Mouse (Mus musculus) thymus, adult 2 months (tissue): ENCODE data around the gene Elovl6. TPM values are rescaled to one million over a fixed set of nuclear protein-coding genes. Genes with fewer than 3 reads are reported as not detected.

Source experiments
- DNase-seq: peaks from one replicate; pipeline ENCODE4 v3.0.0; 2021
- H3K27ac ChIP-seq: fragments of 200-500 bp; 2 replicates; pipeline ENCODE4 v1.5.1; 2012; ENCODE audit warnings: low read length, control low read depth; ENCODE audit not compliant: control insufficient read depth, insufficient read depth
- H3K27me3 ChIP-seq: fragments of 200-500 bp; 2 replicates; pipeline ENCODE4 v1.6.1; 2012; ENCODE audit warnings: mild to moderate bottlenecking, low read length, moderate library complexity, mixed read lengths; ENCODE audit not compliant: control insufficient read depth, insufficient read depth
- H3K36me3 ChIP-seq: fragments of 200-500 bp; 2 replicates; pipeline ENCODE4 v1.6.1; 2012; ENCODE audit warnings: mild to moderate bottlenecking, low read length, moderate library complexity; ENCODE audit not compliant: control insufficient read depth, insufficient read depth
- H3K4me1 ChIP-seq: fragments of 200-500 bp; replicated peaks from 2 replicates; pipeline ENCODE4 v1.6.1; 2012; ENCODE audit warnings: low read length; ENCODE audit not compliant: control insufficient read depth, insufficient read depth
- H3K4me3 ChIP-seq: fragments of 200-500 bp; 2 replicates; pipeline ENCODE4 v1.5.1; 2012; ENCODE audit warnings: mild to moderate bottlenecking, low read length, control low read depth, moderate library complexity; ENCODE audit not compliant: control insufficient read depth, insufficient read depth
- CTCF ChIP-seq: fragments of 200-500 bp; IDR thresholded peaks from 2 replicates; pipeline ENCODE4 v1.5.1; 2012; ENCODE audit warnings: mild to moderate bottlenecking, control low read depth, low read length, moderate library complexity, borderline replicate concordance; ENCODE audit not compliant: control insufficient read depth, poor library complexity, insufficient read depth; ENCODE audit errors: extremely low read depth
- POLR2A ChIP-seq: fragments of 200-500 bp; IDR thresholded peaks from 2 replicates; pipeline ENCODE4 v1.6.1; 2012; ENCODE audit warnings: mild to moderate bottlenecking, low read length, control low read depth, moderate library complexity; ENCODE audit not compliant: control insufficient read depth, poor library complexity, insufficient read depth; ENCODE audit errors: extremely low read depth
- WGBS: fragments of 180-500 bp; shearing (Covaris S2); methylation state at CpG from one replicate; pipeline ENCODE4 v1.1.7; 2018; 5-methylcytosine and 5-hydroxymethylcytosine counted together
- polyA plus RNA-seq: library from polyadenylated mRNA; depleted of rRNA; stranded (reverse); fragments of >200 nt; gene quantifications from 2 replicates; pipeline ENCODE4 v1.2.3, GENCODE M21; 2012

Gene Elovl6
- polyA plus RNA-seq, 1 experiment: 24.8 TPM

DNA sequence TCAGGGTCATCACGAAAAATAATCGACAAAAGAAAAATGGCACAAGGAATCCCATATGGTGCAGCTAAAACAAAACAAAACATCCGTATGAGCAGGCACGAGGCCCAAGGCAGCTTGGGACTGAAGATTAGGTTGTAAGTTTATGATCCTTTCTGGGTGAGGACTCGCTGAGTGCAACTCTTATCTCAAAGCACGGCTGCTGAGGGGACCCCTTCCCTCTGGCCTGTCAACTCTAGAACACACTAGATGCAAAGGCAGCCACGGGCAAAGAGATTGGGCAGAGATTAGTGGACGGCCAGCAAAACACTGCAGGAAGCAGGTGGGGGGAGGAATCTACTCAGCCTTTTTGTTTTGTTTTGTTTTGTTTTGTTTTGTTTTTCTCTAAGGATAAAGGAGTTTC is 101.4 kb downstream of the Elovl6 start:
- Histone ChIP-seq H3K4me1 (no peaks in the 10 kb centered on the region), H3K27me3 (no peaks in the 10 kb centered on the region), H3K36me3 (no peaks in the 10 kb centered on the region), H3K27ac (no peak overlapping the region), H3K4me3 (no peak overlapping the region)
- TF ChIP-seq CTCF (no peak), POLR2A (no peak)
- WGBS: 90% methylated on average over 8 of the region's 8 CpGs
- no peak for DNase-seq

DNA sequence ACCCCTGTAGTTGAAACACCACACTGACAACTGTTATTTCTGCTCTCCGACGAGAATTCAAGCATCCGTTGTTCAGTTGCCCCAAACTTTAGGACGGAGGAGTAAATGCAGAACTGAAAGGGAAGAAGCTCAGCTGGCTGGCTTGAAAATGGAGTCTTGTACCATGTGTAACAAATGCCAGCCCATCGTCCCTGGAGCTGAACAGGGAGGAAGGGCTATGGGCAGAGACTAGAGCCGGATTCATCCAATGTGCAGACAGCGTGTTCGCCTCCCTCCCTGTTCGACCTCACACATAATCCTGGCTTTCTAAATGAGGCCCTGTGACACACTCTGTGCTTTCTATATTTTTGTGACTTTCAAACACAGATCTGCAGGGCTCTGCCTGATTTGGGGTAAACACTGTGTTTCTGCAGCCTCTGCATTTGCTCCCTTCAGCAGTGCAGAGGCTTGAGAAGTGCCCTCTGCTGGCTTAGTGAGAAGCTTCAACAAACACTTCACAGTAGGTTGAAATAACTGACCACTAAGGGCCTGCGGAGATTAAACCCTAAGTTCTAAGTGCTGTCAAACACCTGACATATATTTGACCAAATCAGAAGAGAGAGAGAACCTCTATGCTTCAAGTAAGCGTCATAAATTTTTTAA is 102.2 kb downstream of the Elovl6 start:
- no peaks in the 10 kb centered on the region for H3K4me1 ChIP-seq
- no peak overlapping the region for H3K4me3 ChIP-seq
- WGBS: 94% methylated on average over 11 of the region's 11 CpGs
- peak; percentile 37 for DNase-seq
- no peaks in the 10 kb centered on the region for H3K27me3 ChIP-seq
- no peak overlapping the region for H3K27ac ChIP-seq
- TF ChIP-seq CTCF (no peak), POLR2A (no peak)
- H3K36me3 ChIP-seq: no peaks in the 10 kb centered on the region

DNA sequence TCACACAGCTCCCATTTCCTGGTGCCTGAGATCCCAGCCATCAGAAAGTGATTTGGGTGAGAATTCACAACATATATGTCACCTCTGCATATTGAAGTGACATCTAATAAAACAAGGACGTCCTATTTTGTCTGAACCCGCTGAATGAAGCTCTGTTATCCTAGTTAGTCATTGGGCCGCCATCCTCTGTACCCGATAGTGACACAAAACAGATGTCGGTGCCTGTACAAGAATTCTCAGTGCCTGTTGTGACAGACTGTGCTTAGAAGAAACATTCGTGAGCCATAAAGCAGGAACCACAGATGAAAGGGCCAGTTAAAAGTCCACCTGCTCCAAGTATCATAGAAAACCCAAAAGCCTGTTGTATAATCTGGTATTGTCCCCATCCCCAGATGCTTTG is 105.3 kb downstream of the Elovl6 start:
- H3K27ac ChIP-seq: no peak overlapping the region
- H3K4me1 ChIP-seq: peaks cover 2% of the 10 kb centered on the region
- no peaks in the 10 kb centered on the region for H3K36me3 ChIP-seq
- 96% methylated on average over 6 of the region's 6 CpGs for WGBS
- H3K4me3 ChIP-seq: no peak overlapping the region
- no peak for DNase-seq
- TF ChIP-seq POLR2A (no peak), CTCF (no peak)
- no peaks in the 10 kb centered on the region for H3K27me3 ChIP-seq

DNA sequence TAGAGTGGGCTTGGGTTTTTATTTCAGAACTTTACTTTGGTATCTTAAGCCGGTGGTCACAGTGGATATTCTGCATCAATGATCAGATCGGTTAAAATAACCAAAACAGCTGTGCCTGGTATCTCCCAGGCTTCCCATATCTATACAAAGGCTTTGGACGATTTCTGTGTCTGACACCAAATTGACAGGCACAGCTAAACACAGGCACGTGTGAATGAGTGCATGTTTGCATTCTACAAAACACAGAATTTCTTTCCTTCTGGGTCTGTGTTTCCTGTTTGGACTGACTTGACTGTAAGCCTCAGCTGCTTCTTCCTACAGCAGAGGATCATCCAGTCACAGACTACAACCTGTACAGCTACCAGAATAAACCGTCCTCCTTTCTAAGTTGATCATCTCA is 107.5 kb downstream of the Elovl6 start:
- Histone ChIP-seq H3K4me3 (no peak overlapping the region), H3K36me3 (no peaks in the 10 kb centered on the region), H3K4me1 (peaks cover 2% of the 10 kb centered on the region), H3K27me3 (no peaks in the 10 kb centered on the region), H3K27ac (no peak overlapping the region)
- WGBS: 76% methylated on average over 5 of the region's 5 CpGs
- DNase-seq: no peak
- no peak for TF ChIP-seq POLR2A
- no peak for TF ChIP-seq CTCF

DNA sequence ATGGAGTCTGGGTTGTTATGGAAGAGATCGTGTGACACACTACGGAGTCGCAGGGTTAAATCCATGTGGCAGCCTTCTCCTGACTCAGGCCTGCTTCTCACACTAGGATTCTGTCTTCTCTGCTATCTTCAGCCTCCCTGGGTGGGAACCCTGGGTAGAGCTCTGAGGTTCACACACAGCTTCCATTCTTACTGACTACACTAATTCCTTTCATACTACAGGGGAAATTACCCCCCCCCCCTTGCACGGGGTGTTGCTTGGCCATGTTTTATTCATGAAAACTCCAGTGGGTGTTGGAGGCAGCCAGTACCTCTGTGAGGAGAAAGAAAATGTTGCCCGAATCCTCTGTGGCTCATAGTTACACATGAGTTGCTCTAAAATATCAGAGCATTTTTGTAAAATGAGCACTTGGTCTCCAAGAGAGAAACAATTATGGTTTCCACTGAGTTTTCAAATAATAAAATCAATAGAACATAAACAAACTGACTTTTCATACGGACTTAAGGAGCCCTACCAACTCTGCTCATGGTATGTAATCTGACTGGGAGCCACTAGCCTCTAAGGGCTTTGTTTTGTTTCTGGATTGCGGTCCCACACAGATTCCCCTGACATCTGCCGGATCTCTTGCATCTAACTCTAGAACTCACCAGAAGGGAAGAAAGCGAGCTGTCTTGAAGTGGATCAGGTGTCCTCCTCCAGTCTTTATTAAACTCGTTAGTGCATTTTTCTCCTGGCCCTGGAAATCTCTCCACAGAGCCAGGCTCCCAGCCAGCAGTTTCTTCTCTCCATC is 108.3 kb downstream of the Elovl6 start:
- Histone ChIP-seq H3K27ac (no peak overlapping the region), H3K36me3 (no peaks in the 10 kb centered on the region), H3K27me3 (no peaks in the 10 kb centered on the region), H3K4me1 (peaks cover 2% of the 10 kb centered on the region), H3K4me3 (no peak overlapping the region)
- 92% methylated on average over 10 of the region's 10 CpGs for WGBS
- TF ChIP-seq POLR2A (no peak), CTCF (no peak)
- no peak for DNase-seq

DNA sequence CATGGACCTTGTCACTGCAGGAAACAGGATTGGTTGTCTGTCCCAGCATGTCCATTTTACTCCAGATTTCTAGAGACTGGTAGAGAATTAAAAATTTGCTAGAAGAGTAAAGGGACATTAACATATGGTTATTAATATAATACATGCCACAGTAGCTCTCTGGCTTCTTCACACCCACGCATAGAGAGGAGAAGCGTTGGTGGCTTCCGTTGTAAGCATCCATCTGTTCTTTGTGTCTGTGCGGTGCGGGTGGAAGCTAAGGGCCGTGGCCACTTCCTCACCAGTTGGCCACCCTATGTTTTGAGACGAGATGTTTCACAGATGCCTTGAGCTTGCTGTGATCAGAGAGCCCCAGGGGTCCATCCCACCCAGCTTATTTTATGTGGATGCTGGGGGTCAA is 109.5 kb downstream of the Elovl6 start:
- no peak for DNase-seq
- Histone ChIP-seq H3K27me3 (no peaks in the 10 kb centered on the region), H3K4me1 (peaks cover 2% of the 10 kb centered on the region), H3K4me3 (no peak overlapping the region), H3K27ac (no peak overlapping the region), H3K36me3 (no peaks in the 10 kb centered on the region)
- 68% methylated on average over 7 of the region's 7 CpGs for WGBS
- no peak for TF ChIP-seq CTCF
- TF ChIP-seq POLR2A: no peak
